Mouse (Mus musculus) thymus, postnatal 36 days (tissue): ENCODE data around the gene Mnx1.

Experiments used
- DNase-seq, 2 experiments: peaks; one replicate each; pipeline ENCODE4 v3.0.0; 2022; ENCODE audit warnings: mixed read lengths in 2 of 2

Gene Mnx1

GRCm38 (mm10) chr5:29478208-29479197, at the start of gene Mnx1:
Mnx1 (minus strand) TSS chr5:29478470.
- DNase-seq: no peak

GRCm38 (mm10) chr5:29516432-29516831, 38.2 kb upstream of the Mnx1 start:
- no peak for DNase-seq

- no peak for DNase-seq
Measured at GRCm38 (mm10) chr5:29515888-29516287, 37.6 kb upstream of the Mnx1 start.

GRCm38 (mm10) chr5:29507013-29507412, 28.7 kb upstream of the Mnx1 start:
- DNase-seq: no peak

GRCm38 (mm10) chr5:29487321-29487720, 9.1 kb upstream of the Mnx1 start:
- DNase-seq: no peak

DNA sequence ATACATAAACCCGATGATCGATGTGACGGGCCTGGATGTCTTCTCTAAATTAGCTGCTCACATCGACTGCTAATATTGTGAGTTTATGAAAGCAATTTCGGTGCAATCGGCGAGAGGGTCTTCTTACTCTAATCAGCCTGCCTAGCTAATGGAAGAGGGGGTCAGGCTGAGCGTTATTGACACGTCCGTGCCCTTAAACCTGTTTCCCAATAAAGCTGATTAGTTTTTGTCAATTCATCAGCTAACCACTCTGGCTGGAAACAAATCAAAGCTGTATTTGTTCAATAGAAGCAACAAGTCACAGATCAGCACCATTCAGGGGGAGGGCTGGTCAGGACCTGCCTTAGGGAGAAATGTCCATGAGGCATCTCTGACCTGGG, 7.7 kb upstream of the Mnx1 start:
- no peak for DNase-seq

GRCm38 (mm10) chr5:29484965-29485940, 7.0 kb upstream of the Mnx1 start:
- no peak for DNase-seq

DNA sequence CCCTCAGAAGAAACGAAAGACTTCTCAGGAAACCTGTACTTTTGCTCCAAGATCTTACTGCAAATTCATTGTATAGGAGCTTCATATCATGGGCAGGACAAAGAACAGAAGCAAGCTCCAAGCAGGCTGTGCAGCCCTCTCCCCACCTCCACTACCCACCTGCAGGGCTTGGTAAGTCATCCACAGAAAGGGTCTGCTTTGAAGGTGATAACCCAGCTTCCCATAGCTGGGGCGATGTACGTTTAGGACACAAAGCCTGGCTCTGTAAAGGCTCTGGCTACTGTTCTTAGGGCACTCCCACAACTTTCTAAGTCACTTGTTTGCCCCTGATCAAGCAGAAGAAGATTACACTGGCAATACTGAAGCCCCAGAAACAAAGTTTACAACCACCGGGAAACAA, 5.5 kb upstream of the Mnx1 start:
- DNase-seq: no peak

DNA sequence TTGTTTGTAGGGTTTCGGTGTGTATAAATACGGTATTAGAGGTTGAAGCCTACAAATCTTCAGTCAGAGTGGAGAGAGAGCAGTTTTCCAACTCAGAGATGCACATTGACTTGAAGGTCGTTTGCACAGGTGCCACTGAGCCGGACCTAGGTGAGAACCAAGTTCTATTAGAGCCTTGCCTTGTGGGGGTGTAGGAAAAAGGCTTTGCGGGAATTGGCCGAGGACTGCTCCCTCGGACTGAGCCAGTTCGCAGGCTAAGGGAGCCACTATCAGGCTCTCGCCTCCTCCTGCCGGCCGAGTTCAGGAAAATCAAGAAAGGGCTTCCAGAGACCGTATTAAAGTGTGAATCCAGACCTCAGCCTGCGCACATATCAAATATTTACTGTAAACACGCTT, 926 bp upstream of the Mnx1 start:
- no peak for DNase-seq

GRCm38 (mm10) chr5:29477474-29478207, 629 bp downstream of the Mnx1 start:
- DNase-seq: no peak

DNA sequence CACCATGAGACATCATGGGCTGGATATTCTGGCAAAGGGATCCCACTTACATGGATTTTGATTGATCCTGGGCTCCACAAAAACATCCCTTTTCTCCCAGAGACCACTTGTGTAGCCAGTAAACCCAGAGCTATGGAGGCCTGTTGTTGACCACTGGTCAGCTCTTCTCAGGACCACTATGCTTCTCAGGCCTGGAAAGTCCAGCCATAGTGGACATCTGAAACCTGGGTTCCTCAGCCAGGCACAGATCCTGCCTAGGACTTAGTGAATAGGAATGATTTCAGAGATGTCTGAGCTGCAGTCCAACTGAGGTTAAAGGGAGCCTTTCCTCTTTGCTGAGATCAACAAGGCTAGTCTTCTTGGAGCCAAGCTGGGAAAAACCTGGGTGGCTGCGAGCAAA, 2.2 kb downstream of the Mnx1 start:
- no peak for DNase-seq

GRCm38 (mm10) chr5:29475556-29475955, 2.7 kb downstream of the Mnx1 start:
- no peak for DNase-seq

GRCm38 (mm10) chr5:29475041-29475440, 3.2 kb downstream of the Mnx1 start:
- DNase-seq: no peak

- no peak for DNase-seq
Measured at GRCm38 (mm10) chr5:29474246-29474960, 3.9 kb downstream of the Mnx1 start.

DNA sequence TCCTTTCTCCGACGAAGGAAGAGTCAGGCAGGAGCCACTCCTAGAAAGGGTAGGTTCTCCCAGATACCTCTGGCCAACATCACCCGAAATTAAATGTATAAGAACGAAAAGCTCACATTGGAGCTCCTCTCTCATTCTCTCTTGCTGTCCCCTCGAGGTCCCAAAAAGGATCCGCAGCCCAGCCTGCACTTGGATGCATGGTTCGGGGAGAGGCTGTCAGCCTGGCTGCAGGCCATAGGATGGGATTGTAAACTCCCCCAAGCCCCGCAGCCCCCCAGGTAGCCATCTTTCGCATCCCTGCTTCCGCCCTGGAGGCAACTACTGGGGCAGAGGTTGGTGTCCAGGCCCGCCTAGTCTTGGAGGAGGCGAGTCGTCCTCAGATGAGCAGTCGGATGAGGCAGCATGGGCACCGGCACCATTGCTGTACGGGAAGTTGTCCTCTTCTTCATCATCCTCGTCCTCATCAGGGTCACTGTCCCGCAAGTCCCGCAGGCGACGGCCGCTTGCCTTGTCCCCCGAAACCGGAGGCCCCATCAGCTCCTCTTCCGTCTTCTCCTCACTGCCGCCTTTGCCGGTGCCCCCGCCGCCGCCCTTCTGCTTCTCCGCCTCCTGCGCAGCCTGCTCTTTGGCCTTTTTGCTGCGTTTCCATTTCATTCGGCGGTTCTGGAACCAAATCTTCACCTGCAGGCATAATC, 4.6 kb downstream of the Mnx1 start:
- no peak for DNase-seq

GRCm38 (mm10) chr5:29471855-29472665, 6.2 kb downstream of the Mnx1 start:
- no peak for DNase-seq

- DNase-seq: no peak
Measured at GRCm38 (mm10) chr5:29471396-29471795, 6.9 kb downstream of the Mnx1 start.

DNA sequence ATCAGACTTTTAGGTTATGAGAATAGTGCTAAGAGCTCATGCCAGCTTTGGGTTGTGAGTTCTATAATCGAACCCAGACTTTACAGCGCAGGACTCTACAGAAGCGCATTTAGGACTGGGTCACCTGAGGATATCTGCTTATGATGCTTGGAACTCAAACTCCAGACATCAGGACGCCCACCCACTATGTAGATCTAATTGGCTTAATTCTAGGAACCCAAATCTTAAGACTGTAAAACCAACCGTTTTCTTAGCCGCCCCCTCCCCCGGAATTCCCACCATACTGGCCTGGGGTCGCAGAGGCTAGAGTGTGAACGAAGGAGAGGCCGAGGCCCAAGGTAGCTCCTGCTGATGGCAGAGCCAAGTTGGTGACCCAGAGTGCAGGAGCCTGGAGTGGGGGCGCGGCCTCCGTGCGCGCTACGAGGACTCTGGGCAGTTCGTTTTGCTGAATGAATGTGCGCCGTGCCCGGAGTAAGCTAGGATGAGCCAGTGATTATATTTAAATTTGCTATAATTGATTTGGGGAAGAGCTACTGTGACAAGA, 7.3 kb downstream of the Mnx1 start:
- no peak for DNase-seq

- no peak for DNase-seq
Measured at GRCm38 (mm10) chr5:29470271-29470670, 8.0 kb downstream of the Mnx1 start.

GRCm38 (mm10) chr5:29469501-29469900, 8.8 kb downstream of the Mnx1 start:
- no peak for DNase-seq
